Mouse (Mus musculus): ENCODE results near the gene Nrm.

The Nrm gene

DNA sequence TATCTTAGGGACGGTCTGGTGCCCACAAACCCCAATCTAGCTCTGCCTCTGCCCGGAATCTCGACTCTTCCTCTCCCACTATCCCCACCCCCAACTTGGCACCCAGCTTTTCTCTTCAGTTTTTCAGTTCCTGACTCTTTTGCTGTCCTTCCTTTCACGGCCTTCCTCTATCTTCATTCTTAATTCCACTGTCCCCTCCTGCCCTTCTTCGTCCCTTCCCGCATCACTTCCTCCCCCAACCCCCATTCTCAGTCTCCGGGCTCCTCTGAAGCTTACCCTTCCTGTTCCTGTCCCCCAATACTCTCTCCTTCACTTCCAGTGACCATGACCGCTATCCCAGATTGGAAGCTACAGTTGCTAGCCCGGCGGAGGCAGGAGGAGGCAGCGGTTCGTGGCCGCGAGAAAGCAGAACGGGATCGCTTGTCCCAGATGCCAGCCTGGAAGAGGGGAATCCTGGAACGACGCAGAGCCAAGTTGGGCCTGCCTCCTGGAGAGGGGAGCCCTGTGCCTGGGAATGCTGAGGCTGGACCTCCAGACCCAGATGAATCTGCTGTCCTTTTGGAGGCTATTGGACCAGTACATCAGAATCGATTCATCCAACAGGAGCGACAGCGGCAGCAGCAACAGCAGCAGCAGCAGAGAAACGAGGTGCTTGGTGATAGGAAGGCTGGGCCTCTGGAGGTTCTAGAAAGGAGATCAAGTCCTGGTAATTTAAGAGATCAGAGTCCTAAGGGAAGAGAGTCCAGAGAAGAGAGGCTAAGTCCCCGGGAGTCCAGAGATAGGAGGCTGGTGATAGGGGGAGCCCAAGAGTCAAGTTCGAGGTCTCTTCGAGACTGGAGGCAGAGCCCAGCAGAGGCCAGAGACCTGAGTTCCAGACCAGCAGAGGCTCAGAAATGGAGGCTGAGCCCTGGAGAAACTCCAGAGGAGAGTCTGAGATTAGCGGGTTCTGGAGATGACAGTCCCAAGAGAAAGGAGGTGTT, 6.1 kb downstream of the Nrm start:
- DNase-seq (ENCODE audit: low spot score), result peak; percentile 42

DNA sequence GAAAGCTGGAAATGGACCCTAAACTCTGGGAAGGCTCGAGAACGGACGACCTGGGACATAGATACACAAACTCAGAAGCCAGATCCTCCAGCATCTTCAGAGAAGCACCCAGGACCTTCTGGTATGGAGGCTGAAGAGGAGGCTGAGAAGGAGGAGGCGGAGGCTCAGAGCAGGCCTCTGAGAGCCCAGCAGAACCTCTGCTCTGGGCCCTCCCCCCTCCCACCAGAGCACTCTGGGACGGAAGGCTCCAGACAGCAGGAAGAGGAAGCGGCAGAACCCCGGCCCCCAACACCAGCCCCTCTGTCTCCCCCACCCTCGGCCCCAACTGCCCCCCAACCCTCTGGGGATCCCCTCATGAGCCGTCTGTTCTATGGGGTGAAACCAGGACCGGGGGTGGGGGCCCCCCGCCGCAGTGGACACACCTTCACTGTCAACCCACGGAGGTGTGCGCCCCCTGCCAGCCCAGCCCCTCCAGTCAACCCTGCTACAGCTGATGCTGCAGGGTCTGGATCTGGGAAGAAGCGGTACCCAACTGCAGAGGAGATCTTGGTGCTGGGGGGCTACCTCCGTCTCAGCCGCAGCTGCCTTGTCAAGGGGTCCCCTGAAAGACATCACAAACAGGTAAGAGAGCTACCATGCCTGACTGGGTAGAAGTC, 7.2 kb downstream of the Nrm start:
- DNase-seq (ENCODE audit: low spot score), result no peak

DNA sequence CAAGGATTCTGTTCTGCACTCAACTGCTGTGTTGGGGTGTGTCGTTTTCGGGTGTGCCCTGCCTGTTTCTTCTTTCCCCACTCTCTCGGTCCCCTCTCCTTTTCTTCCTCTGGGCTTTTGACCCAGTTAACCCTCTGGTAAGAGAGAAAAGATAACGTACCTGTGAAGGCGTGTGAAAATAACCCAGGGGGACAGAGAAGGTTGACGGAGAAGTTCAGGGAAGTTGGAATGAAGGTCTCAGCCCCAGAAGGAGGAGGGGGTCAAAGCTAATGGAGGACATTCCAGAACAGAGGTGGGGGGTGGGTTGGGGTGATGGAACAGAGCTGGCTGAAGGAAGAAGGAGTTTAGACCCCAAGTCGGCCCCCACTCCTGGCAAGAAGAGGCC, 7.8 kb downstream of the Nrm start:
- DNase-seq (ENCODE audit: low spot score), result no peak

DNA sequence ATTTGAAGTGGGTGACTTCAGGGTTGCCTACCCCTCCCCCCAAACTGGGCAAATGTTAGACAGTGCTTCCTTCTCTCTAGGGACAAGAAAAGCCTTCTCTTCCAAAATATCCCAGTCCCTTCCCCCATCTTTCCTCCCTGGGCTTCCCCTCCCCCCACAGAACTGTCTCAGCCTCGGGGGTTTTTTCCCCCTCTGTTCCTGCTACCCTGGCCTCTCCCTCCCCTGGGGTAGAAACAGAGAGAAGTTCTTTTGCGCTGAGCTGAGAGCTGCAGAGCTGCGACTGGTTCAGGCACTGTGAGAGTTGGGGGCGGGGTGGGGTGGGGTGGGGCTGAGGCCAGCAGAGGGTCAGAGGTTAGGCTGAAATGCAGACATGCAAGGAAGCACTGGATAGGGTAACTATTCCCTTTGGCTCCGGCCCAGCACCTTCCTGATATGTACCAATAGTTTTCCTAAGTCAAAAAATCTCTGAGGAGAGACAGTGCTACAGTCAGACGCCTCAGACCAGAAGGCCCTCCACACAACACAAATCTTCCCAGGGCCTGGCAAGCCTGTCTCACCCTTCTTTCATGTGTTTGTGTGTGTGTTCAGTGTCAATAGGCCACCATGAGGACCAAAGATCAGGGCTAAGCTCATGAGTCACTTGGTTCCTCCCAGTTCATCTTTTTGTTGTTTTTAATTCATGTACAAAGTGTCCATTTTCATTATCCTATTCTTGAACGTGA, 8.4 kb downstream of the Nrm start:
- DNase-seq (ENCODE audit: low spot score), result no peak

DNA sequence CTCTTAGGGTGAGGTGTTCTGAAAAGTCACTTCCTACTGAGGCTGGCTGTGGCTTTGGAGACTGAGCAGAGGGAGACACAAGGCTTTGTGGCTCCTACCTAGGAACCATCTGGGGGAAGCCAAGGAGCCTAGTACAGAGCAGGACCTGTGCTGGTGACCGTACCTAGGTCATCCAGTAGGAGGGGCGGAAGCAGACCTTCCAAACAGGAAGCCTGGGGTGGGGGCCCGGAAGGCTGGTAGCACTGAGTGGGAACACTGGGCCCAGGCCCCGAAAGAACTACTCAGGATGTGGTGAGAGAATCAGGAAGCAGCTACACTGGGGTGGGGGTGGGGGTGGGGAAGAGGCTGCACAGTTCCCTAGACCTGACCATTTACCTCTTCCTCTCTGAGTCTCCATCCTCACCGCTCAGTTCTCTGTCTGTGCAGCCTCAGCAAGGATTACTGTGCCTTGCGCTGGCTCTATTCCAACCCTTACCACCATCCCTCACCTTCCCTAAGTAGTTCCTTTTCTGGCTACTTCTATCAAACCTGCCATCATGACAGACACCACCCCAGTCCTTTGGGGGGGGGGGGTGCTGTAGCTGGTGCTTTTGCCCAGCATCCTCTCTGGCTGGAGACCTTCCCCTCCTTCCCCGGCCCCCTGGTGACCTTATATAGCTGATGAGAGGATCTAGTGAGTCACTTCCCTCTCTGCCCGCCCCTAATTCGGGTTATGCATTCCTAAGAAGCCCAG, 9.2 kb downstream of the Nrm start:
- no peak for DNase-seq (ENCODE audit: low spot score)

DNA sequence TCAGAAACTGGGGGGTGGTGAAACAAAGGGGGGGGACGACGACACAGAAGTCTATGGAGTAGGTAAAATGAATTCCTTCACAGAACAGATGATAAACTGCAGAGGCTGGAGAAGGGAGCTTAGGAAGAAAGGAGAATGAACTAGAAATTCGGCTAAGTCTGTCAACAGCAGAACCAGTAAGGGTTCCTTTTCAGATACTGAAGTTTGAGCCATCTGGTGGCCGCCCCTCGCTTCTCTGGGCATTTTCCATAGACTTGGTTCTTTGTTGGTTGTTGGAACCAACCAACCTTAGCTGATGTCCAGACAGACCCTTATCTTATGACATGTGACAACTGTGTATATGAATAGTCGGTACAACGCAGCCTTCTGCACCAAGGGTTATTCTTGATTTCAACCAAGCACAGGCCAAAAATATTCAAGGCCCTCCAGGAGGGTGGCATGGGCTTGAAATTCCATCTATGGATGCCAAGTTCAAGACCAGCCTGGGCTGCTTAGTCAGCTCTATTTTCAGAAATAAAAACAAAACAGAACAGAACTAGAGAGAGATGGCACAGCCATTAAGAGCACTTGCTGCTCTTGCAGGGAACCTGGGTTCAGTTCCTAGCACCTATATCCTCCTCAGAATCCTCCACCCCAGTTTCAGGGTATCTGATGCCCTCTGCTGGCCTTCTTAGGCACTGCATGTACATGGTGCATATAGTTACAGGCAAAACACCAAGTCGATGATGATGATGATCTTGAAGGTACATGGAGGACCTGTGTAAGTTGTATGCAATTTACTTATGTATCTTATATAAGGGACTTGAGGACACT, 10.0 kb downstream of the Nrm start:
- peak; percentile 47 for DNase-seq (ENCODE audit: low spot score)

DNA sequence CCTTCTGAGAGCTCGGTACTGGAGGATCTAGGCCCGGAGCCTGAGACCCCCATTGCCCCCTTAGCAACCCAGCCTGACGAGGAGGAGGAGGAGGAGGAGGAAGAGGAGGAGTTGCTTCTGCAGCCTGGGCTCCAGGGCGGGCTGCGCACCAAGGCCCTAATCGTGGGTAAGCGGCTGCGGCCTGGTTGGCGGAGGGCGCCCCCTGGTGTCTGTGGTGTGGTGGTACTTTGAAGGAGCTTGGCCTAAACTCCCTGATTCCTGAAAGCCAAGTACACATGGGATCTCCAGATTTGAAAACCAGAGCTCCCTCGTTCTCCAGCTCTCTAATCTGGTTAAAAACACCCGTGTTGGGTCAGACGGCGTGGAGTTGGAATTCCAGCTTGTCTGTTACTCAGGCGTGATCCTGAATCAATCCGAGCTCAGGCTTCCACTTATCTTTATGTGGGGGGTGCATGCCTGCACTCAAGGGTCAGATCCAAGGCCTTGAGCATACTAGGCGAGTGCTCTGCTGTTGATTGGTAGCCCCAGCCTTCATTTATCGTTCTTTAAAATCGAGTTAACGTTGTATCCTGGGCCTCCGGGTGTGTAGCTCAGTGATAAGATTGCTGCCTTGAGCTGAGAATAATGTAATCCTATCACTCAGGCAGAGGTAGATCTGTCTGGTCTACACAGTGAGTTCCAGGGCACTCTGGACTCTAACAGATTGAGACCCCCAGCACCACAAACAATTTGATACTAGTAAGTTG, 12.8 kb downstream of the Nrm start:
- DNase-seq (ENCODE audit: low spot score), result peak; percentile 92

DNA sequence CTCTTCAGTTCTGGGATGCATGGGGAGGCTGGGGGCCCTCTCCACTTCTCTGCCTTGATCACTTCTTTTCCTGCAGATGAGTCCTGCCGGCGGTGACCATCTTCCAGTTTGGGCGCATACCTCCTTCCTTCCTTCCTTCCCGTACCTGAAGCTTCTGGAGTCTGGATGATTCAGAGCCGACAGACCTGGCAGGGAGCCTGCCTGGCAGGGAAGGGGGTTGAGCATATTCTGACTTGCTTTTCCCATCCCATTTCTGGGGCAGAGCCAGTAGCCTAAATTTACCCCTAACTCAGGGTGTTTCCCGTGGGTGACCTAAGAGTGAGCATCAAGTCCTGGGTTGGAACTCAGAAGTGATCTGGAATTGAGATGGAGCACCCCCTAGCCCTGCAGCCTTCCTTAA, 13.6 kb downstream of the Nrm start:
- DNase-seq (ENCODE audit: low spot score), result no peak

DNA sequence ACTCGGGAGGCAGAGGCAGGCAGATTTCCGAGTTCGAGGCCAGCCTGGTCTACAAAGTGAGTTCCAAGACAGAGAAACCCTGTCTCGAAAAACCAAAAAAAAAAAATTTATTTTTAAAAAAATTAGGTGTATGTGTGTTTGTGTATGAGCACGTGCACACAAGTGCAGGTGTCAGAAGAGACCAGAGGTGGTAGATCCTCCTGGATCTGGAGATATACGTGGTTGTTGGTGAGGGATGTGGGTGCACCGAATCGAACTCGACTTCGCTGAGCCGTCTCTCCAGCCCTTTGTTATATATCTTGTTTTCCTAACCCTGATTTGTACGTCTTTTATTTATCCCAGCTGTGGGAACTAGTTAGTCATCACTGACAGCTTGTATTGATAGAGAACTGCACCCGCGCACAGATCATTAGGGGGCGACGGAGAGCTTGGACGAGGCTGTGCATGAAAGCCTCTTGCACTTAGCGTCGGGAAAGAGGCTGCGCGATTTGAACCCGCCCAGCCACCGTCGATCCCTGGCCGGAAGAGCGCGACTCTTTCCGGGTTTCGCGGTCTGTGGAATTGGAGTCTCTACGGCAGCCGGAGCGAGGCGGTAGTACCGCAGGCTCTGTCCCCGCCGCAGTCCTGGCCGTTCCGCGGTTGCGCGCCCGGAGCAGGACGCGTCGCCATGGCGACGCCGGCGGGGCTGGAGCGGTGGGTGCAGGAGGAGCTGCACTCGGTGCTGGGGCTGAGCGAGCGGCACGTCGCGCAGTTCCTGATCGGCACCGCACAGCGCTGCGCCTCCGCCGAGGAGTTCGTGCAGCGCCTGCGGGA, 18.3 kb downstream of the Nrm start, which contains the start of gene Dhx16:
Gene Dhx16, plus strand, starts transcription at position 575 of the 813 bp plus-strand sequence.
- DNase-seq (ENCODE audit: low spot score), result peak; percentile 97

DNA sequence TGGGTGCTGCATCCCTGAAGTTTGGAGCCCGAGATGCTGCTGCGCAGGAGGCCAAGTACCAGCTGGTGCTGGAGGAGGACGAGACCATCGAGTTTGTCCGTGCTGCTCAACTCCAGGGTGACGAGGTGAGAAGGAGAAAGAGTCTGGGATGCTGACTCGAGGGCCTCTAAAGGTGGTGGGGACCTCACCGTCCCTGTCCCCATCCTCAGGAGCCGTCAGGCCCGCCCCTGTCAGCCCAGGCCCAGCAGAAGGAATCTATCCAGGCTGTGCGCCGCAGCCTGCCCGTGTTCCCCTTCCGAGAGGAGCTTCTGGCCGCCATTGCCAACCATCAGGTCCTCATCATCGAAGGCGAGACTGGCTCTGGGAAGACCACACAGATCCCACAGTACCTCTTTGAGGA, 21.8 kb downstream of the Nrm start:
- DNase-seq (ENCODE audit: low spot score), result no peak

DNA sequence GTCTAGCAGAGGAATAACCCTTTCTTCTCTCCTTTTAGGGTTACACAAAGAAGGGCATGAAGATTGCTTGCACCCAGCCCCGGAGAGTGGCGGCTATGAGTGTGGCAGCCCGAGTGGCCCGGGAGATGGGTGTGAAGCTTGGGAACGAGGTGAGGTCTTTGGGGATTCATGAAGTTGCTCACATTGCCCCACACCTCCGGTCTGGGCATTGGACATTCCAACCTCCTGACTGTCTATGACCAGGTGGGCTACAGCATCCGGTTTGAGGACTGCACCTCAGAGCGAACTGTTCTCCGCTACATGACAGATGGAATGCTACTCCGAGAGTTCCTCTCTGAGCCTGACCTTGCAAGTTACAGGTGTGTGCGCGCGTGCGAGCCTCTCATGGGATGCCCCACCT, 22.7 kb downstream of the Nrm start:
- no peak for DNase-seq (ENCODE audit: low spot score)

DNA sequence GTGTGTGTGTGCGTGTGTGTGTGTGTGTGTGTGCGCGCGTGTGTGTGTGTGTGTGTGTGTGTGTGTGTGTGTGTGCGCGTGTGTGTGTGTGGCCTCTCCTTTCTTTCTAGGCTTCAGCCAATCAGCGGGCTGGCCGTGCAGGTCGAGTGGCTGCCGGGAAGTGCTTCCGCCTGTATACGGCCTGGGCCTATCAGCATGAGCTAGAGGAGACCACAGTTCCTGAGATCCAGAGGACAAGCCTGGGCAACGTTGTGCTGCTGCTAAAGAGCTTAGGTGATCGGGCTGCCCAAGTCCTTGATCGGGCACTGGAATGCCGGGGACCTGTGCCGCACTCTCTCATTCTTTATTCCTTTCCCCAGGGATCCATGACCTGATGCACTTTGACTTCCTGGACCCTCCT, 26.6 kb downstream of the Nrm start:
- DNase-seq (ENCODE audit: low spot score), result no peak

DNA sequence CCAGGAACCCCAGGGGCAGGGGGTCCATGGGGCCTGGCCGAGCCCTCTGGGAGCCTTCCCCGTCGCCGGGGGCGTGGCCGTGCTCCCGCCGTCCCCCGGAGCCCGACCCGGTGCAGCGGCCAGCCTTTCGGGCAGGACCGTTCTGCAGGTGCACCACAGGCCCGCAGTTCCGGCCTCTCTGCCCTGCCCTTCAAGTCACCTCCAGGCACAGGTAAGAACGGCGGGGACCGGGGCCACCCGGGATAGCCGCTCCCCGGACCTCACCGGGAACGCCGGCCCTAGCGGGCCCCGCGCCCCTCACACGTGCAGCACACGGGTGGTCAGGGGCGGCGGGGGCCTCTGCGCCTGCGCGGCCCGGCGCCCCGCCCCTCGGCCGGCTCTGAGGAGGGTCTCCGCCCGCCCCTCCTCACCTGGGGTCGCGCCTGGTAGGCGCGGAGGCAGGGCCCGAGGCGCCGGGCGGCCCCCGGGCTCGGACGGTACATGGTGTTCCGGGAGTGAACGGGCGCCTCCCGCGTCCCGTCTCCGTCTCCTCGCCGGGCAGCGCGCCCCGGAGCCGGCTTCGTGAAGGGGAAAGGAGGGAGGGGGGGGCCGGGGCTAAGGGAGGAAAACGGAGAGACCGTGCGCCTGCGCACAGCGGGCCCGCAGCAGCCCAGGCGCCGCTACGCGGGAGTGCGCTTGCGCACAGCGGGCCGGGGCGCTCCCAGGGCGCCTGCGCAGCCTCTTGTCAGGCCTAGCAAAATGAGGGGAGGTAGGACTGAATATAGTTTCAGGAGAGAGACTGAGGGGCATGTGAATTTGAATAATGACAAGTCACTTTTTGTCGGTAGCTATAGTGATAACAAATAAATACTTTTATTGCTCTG, 35.9 kb downstream of the Nrm start, which contains the start of gene 2310061I04Rik:
Gene 2310061I04Rik, minus strand, starts transcription at position 651 of the 863 bp plus-strand sequence.
- peak; percentile 96 for DNase-seq (ENCODE audit: low spot score)

DNA sequence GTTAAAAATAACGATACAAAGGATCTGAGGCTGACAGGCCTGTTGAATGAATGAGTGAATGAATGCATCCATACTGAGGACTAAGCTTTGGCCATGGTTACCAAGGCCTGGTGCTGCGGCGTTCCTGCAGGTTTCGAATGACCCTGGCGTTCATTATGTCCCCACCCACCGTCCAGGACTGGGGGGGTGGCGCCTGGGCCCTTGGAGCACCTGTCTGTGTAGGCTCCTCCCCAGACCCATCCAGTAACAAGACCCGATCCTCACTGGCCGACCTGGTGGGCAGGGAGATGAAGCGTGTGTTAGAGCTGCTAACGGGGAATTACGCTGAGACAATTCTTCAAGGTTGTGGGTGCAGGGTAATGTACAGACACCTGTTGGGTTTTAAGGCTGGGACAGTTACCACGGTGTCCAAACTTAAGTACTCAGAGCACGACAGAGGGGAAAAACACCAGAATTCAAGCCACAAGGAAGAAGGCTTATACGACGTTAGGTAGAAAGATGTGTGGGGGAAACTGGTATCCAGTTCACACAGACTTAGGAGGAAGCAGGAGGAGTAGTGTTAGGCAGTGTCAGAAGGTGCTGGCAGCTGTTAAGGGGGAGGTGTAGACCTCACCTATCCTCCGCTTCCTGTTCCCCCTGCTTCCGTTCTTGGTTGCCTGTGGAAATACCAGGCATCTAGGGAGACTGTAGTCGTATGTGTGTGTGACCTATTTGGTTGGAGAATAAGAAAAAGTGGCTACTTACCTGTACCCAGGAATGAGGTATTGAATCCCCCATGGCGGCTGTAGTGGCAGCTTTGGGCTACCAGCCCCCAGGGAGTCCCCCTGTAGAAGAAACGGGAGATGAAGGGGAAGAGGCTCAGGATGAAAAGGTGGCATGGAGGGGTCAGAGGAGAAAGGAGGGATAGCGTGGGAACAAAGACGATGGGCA, 36.8 kb downstream of the Nrm start:
- no peak for DNase-seq (ENCODE audit: low spot score)

DNA sequence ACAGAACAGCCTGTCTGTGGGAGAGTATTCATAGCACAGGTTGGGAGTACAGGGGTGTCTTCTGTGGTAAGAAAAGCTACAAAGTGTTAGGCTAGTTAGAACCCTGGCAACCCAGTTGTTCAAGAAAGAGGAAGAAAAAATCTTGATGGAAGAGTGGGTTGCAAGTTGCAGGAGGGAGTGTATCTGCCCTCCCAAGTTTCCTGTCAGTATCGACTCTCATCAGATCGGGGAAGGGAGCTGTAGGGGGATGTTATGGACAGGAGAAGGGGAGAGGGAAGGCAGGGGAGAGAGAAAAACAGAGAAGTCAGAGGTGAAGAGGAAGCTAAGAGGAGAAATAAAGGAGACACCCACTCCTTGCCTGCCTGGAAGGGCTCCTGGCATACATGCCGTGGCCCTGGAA, 39.5 kb downstream of the Nrm start:
- no peak for DNase-seq (ENCODE audit: low spot score)

DNA sequence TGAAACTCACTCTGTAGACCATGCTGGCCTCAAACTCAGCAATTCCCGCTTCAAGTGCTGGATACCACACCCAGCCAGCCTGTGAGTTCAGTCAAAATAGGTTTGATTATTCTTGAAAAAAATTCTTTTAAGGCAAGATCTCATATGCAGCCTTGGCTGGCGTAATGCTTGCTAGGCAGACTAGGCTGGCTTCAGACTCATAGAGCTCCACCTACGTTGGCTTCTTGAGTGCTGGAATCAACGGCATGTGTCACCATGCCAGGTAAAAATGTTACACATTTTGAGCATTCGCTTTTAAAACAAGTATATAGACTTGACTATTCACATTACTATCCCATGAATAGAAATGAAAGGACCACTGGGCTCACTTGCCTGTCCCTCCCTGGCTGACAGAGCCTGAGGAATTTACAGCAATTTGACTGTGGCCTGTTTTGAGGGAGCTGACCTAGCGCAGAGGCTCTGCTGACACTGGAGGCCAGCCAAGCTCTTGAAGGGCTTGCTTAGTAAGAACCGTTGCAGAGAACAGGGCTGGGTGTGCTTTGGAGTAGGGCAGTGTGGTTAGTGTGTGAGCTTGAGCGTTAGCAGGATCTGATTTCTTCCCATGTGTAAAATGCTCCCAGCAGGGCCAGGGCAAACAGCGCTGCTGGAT, 42.3 kb downstream of the Nrm start:
- no peak for DNase-seq (ENCODE audit: low spot score)

DNA sequence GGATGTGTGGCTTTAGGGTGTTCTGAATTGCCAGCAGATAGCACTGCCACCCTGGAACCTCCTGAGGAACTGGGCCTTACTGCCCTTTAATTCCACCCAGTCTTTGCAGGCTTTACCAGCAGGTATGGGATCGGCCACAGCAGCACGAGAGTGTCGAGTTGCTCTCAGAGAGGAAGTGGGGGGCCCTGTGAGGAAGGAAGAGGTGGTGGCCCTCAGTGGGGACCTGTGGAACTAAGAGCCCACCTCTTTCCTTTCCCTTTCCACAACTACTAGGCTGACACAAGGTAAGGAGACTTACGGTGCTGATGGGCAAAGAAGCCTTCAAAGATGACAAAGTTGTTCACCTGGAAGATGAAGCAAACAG, 42.9 kb downstream of the Nrm start:
- DNase-seq (ENCODE audit: low spot score), result no peak

All from retina, embryonic 14.5 days (tissue).